Mouse (Mus musculus): ENCODE results near the gene Syndig1. TPM values are rescaled to one million over a fixed set of nuclear protein-coding genes. Genes with fewer than 3 reads are reported as not detected.

The Syndig1 gene
- total and polyA plus RNA-seq, 3 experiments, result 0.25 to 0.39 TPM; not detected in 1

GRCm38 (mm10) chr2:149998373-149999108, 169.5 kb downstream of the Syndig1 start:
- TF ChIP-seq CTCF (IDR thresholded peaks at IDR 0.05) (peak; percentile 39), EP300 (IDR thresholded peaks at IDR 0.05; ENCODE audit: insufficient read depth, low read depth, low read length) (no peak)
- intact Hi-C loops (cut with DNase I), result no loop called here
- 75% methylated on average over 4 of the region's 4 CpGs for WGBS

DNA sequence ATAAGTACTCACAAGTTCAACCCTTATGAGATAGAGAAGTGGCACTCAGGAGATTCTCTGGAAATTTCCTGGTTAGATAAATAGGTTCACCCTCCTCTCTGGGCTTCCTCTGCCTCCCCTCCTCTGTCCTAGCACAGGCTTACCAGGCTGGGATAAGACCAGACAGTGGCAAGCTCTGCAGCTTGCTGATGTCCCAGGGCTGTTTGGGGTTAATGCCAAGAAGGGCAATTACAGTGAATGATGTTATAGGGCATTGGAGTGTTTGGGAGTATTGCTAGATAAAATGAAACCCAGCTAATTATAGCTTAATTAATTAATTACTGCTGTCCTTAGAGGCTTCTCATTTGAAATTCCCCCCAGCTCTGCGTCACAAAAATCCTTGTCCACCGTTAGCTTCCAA, 171.6 kb downstream of the Syndig1 start:
- 66% methylated on average over 2 of the region's 2 CpGs for WGBS
- Histone ChIP-seq H3K27ac (no peak overlapping the region), H3K4me1 (ENCODE audit: control insufficient read depth, insufficient read depth, low read length) (no peaks in the 10 kb centered on the region), H3K36me3 (ENCODE audit: control insufficient read depth, insufficient read depth, low read length) (no peaks in the 10 kb centered on the region), H3K4me3 (no peak overlapping the region), H3K27me3 (ENCODE audit: control insufficient read depth, insufficient read depth, low read length) (no peaks in the 10 kb centered on the region), H3K9ac (ENCODE audit: low read depth, low read length) (no peak overlapping the region), H3K79me2 (replicated peaks; ENCODE audit: control insufficient read depth, insufficient read depth, low read length) (no peaks in the 10 kb centered on the region)
- TF ChIP-seq CTCF (IDR thresholded peaks at IDR 0.05) (no peak), POLR2A (IDR thresholded peaks at IDR 0.05; ENCODE audit: insufficient read depth, low read depth, low read length) (no peak), EP300 (IDR thresholded peaks at IDR 0.05; ENCODE audit: insufficient read depth, low read depth, low read length) (no peak)
- intact Hi-C loops (cut with DNase I), result no loop called here
- DNase-seq, result no peak

More at GRCm38 (mm10) chr2:149998373-149999108, 169.5 kb downstream of the Syndig1 start:
- no peak for DNase-seq
- Histone ChIP-seq H3K36me3 (ENCODE audit: control insufficient read depth, insufficient read depth, low read length) (no peaks in the 10 kb centered on the region), H3K4me3 (no peak overlapping the region), H3K4me1 (ENCODE audit: control insufficient read depth, insufficient read depth, low read length) (no peaks in the 10 kb centered on the region), H3K79me2 (replicated peaks; ENCODE audit: control insufficient read depth, insufficient read depth, low read length) (no peaks in the 10 kb centered on the region), H3K9ac (ENCODE audit: low read depth, low read length) (no peak overlapping the region), H3K27me3 (ENCODE audit: control insufficient read depth, insufficient read depth, low read length) (no peaks in the 10 kb centered on the region), H3K27ac (no peak overlapping the region)

- TF ChIP-seq POLR2A (IDR thresholded peaks at IDR 0.05; ENCODE audit: insufficient read depth, low read depth, low read length), result no peak
- no peak for TF ChIP-seq CTCF (IDR thresholded peaks at IDR 0.05)
- no peak for TF ChIP-seq EP300 (IDR thresholded peaks at IDR 0.05; ENCODE audit: insufficient read depth, low read depth, low read length)
- no peaks in the 10 kb centered on the region; the same call in 1 of the 2 replicates for H3K27me3 ChIP-seq (ENCODE audit: control insufficient read depth, insufficient read depth, low read length)
- H3K4me1 ChIP-seq (ENCODE audit: control insufficient read depth, insufficient read depth, low read length), result no peaks in the 10 kb centered on the region
- H3K36me3 ChIP-seq (ENCODE audit: control insufficient read depth, insufficient read depth, low read length), result no peaks in the 10 kb centered on the region
- intact Hi-C loops (cut with DNase I), result no loop called here
- DNase-seq, result no peak
- WGBS, result 89% methylated on average over 3 of the region's 3 CpGs
- no peaks in the 10 kb centered on the region for H3K79me2 ChIP-seq (replicated peaks; ENCODE audit: control insufficient read depth, insufficient read depth, low read length)
- no peak overlapping the region for H3K9ac ChIP-seq (ENCODE audit: low read depth, low read length)
- H3K4me3 ChIP-seq, result no peak overlapping the region
- H3K27ac ChIP-seq, result no peak overlapping the region
Observed at GRCm38 (mm10) chr2:150003499-150003898, 174.5 kb downstream of the Syndig1 start.

DNA sequence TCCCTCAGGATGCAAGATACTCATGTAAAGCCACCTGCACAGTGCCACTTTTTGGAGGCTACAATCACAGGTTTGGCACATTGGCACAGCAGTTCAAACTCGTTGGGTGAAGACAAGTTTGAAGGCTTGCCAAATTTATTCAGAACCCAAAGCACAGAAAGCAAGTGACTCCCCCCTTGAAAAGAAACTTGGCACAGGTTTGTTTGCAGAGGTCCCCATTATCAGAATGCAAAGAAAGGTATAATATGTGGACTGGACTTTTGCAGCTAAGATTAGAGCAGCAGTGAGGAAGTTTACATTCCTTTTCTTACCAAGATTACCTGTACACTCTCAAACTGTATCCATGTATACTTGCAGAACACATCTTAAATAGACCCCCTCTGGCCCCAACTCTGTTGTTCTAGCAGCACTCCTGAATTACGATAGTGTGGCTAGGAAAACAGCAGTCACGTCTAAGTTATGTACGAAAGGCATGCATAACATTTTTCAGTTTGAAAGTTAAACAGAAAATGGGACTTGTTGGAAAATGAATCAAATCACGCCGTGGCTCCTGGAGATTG, 183.9 kb downstream of the Syndig1 start:
- intact Hi-C loops (cut with DNase I), result no loop called here
- Histone ChIP-seq H3K4me1 (ENCODE audit: control insufficient read depth, insufficient read depth, low read length) (no peaks in the 10 kb centered on the region), H3K27me3 (ENCODE audit: control insufficient read depth, insufficient read depth, low read length) (no peaks in the 10 kb centered on the region), H3K9ac (ENCODE audit: low read depth, low read length) (no peak overlapping the region), H3K36me3 (ENCODE audit: control insufficient read depth, insufficient read depth, low read length) (no peaks in the 10 kb centered on the region), H3K4me3 (no peak overlapping the region), H3K27ac (no peak overlapping the region), H3K79me2 (replicated peaks; ENCODE audit: control insufficient read depth, insufficient read depth, low read length) (no peaks in the 10 kb centered on the region)
- 71% methylated on average over 6 of the region's 6 CpGs for WGBS
- no peak for TF ChIP-seq POLR2A (IDR thresholded peaks at IDR 0.05; ENCODE audit: insufficient read depth, low read depth, low read length)
- no peak for TF ChIP-seq EP300 (IDR thresholded peaks at IDR 0.05; ENCODE audit: insufficient read depth, low read depth, low read length)
- TF ChIP-seq CTCF (IDR thresholded peaks at IDR 0.05), result no peak
- DNase-seq, result no peak

DNA sequence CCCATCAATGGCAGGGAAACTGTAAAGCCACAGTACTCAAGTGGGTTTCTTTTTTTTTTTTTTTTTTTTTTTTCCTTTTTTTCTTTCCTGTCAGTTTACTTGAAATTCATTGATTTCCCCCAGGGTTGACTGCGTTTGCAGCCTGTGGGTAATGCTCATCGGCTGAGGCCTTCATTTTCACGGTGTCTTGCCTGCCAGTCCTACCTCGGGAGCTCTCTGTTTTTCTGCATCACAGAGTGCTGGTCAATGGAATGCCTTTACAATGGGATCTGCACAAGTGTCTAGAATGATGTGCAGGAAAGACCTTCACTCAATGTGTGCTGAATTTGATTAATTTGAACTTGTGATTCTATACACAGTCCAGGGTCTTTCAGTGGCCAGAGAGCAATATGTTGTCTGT, 184.8 kb downstream of the Syndig1 start:
- H3K9ac ChIP-seq (ENCODE audit: low read depth, low read length), result no peak overlapping the region
- H3K4me1 ChIP-seq (ENCODE audit: control insufficient read depth, insufficient read depth, low read length), result no peaks in the 10 kb centered on the region
- intact Hi-C loops (cut with DNase I), result no loop called here
- TF ChIP-seq POLR2A (IDR thresholded peaks at IDR 0.05; ENCODE audit: insufficient read depth, low read depth, low read length) (no peak), EP300 (IDR thresholded peaks at IDR 0.05; ENCODE audit: insufficient read depth, low read depth, low read length) (no peak), CTCF (IDR thresholded peaks at IDR 0.05) (no peak)
- 85% methylated on average over 4 of the region's 4 CpGs for WGBS
- H3K27ac ChIP-seq, result no peak overlapping the region
- DNase-seq, result no peak
- H3K27me3 ChIP-seq (ENCODE audit: control insufficient read depth, insufficient read depth, low read length), result no peaks in the 10 kb centered on the region
- H3K79me2 ChIP-seq (replicated peaks; ENCODE audit: control insufficient read depth, insufficient read depth, low read length), result no peaks in the 10 kb centered on the region
- no peaks in the 10 kb centered on the region for H3K36me3 ChIP-seq (ENCODE audit: control insufficient read depth, insufficient read depth, low read length)
- H3K4me3 ChIP-seq, result no peak overlapping the region

DNA sequence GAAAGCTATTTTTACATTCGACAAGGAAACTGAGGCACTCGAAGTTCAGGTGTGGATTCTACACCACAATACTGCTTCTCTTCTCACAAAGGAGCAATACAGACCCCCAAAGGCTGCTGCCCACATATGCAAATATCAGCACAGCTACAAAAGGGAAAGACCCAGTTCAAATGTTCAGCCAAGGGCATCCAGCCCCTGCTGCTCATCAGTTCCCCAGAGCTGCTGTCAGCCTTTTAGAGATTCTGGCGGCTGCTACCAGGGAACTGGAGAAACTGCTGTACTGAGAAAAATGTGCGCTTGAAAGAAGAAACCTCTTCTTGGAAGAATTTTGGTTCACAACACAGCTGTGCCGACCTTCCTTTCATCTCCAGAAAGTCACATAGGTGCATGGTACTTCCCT, 187.3 kb downstream of the Syndig1 start:
- no peaks in the 10 kb centered on the region for H3K79me2 ChIP-seq (replicated peaks; ENCODE audit: control insufficient read depth, insufficient read depth, low read length)
- H3K4me3 ChIP-seq, result no peak overlapping the region
- intact Hi-C loops (cut with DNase I), result no loop called here
- H3K4me1 ChIP-seq (ENCODE audit: control insufficient read depth, insufficient read depth, low read length), result no peaks in the 10 kb centered on the region
- no peak for DNase-seq
- no peaks in the 10 kb centered on the region for H3K36me3 ChIP-seq (ENCODE audit: control insufficient read depth, insufficient read depth, low read length)
- 68% methylated on average over 5 of the region's 5 CpGs for WGBS
- no peaks in the 10 kb centered on the region for H3K27me3 ChIP-seq (ENCODE audit: control insufficient read depth, insufficient read depth, low read length)
- no peak overlapping the region for H3K9ac ChIP-seq (ENCODE audit: low read depth, low read length)
- no peak overlapping the region for H3K27ac ChIP-seq
- TF ChIP-seq POLR2A (IDR thresholded peaks at IDR 0.05; ENCODE audit: insufficient read depth, low read depth, low read length) (no peak), EP300 (IDR thresholded peaks at IDR 0.05; ENCODE audit: insufficient read depth, low read depth, low read length) (no peak), CTCF (IDR thresholded peaks at IDR 0.05) (no peak)

Measured in heart, adult 2 months (tissue).